Mouse (Mus musculus) embryo, embryonic 9.5 days (tissue): ENCODE measurements around the gene Samd4b.

ENCODE experiments used
- DNase-seq: peaks from one replicate; pipeline ENCODE4 v3.0.0-alpha.2; 2017; ENCODE audit errors: extremely low spot score

Samd4b gene

GRCm38 (mm10) chr7:28505585-28505984 lies 92.4 kb downstream of the Samd4b start:
- peak; percentile 19 for DNase-seq

DNA sequence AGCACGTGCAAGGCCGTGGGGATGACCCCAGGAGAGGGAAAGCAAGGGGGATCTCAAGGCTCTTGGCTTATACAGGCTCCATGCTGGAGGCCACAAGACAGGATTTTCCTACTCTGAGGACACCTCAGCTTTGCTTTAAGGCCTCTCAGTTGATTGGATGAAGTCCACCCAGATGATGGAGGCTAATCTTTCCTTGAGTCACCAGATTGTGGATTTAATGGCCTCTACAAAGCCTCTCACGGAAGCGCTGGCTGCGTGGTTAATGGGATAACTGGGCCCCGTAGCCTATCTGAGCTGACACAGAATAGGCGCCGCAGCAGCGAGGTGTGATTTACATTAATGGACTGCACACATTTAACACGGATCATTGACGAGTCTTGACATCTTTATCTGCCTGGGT lies 102.5 kb downstream of the Samd4b start:
- DNase-seq: no peak

GRCm38 (mm10) chr7:28492310-28492709 lies 105.6 kb downstream of the Samd4b start:
- DNase-seq: no peak

DNA sequence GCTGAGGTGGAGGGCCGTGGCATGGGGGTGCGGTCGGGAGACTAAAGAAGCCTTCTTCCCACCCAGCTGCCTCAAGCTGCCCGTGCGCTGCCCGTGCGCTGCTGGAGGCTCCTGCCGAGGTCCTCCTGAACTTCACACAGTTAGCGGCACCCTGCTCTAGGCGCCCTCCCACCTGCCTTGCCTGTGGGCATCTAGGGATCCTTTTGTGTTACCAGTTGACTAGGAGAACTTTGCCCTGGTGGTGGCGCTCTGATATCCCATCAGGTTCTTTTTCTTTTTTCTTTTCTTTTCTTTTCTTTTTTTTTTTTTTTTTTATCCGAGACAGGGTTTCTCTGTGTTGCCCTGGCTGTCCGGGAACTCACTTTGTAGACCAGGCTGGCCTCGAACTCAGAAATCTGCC lies 107.0 kb downstream of the Samd4b start:
- no peak for DNase-seq

- peak; percentile 70 for DNase-seq
These were observed 107.5 kb downstream of the Samd4b start for GRCm38 (mm10) chr7:28490410-28490809.

DNA sequence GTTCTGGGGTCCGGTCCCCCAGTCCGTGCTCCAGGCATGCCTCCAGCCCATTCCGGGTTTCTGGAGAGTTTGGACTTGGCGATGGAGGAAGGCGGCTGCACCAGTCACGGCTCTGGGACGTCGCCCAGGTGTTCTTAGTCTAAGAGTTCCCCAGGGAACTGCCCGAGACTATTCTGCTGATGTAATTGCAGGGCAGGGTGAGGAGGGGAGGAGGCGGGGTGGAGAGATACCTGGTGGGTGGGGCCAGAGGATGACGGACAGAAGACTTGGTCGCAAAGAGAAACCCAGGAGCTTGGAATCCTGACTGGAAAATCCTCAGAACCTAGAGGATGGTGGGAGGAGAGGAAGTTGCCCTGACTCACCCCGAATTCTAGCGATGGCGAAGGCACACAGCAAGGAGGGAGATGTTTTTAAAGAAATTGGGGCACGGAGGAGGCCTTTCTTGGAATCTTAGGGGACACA lies 109.9 kb downstream of the Samd4b start:
- no peak for DNase-seq

GRCm38 (mm10) chr7:28484192-28484591 lies 113.8 kb downstream of the Samd4b start:
- DNase-seq: no peak

DNA sequence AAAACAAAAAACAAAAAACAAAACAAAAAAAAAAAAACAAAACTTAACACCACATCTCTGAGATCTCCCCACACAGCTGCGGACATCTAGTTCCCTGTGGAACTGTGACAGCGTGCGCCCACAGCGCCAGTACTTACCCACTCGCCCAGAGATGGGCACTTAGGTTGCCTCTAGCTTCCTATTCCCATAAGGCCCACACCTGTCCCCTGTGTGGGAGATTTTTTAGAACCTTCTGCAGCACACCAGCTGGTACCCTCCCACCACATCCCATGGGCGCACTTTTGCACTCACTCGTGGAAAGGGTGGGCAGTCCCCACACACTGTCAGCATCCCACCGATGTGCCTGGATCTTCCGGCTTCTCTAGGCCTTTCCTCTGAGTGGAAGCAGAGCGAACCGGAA lies 115.1 kb downstream of the Samd4b start:
- DNase-seq: no peak

DNA sequence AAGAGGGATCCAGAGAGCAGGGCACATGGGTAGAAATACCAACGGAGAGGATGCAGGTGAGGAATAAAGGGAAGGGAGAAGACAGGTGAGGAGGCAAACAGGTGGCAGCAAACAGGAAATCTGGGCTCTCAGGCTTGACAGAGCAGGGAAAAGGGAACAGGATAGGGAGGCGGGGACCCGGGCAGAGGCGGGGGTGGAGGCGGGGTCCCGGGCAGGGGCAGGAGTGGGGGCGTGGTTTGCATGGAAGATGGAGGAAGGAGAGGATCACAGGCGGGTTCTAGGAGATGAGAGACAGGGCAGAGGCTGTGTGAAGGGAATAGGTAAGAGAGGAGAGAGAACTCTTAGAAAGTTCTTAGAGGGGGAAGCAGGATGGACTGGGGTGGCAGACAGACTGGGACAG lies 119.1 kb downstream of the Samd4b start:
- peak; percentile 36 for DNase-seq

- no peak for DNase-seq
These were observed 120.6 kb downstream of the Samd4b start for GRCm38 (mm10) chr7:28477363-28477762.

- DNase-seq: no peak
These were observed 121.8 kb downstream of the Samd4b start for GRCm38 (mm10) chr7:28476191-28476590.

- DNase-seq: peak; percentile 77
These were observed 130.7 kb downstream of the Samd4b start for GRCm38 (mm10) chr7:28467213-28467751.

- DNase-seq: peak; percentile 31
These were observed 131.2 kb downstream of the Samd4b start for GRCm38 (mm10) chr7:28466721-28467212.

DNA sequence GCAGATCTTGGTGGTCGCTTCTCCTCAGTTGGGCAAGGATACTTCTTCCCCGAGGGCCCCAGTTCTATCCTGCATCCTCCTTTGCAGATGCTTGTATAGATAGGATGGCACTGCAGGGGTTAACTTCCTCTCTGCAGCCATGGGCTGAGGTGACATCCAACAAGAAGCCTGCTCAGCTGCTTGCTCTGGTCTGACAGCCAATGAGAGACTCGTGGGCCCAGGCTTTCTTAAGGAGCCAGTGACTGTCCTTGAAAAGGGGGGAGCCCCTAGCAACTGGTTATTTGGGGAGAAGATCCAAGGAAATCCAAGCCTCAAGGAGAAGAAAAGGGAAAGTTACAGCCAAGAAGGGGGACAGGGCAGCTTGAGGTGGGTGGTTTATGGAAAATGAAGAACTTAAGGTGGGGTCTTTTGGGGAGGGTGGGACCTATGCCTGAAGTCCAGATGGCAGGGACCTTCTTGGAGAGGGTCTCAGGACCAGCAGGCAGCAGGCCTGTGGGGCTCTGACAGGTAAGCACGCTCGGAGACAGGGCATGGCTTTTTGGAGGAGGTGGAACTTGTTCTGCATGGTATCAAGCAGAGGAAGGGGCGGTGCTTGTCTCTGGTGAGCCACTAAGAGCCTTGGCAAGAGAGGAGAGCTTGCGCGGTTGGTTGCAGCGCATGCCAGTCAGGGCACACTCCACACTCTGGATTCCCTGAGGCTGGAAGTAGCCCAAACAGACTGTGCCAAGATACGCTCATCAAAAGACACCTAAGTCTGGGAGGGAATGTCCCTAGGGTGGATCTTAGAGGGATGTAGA lies 133.3 kb downstream of the Samd4b start:
- DNase-seq: no peak

DNA sequence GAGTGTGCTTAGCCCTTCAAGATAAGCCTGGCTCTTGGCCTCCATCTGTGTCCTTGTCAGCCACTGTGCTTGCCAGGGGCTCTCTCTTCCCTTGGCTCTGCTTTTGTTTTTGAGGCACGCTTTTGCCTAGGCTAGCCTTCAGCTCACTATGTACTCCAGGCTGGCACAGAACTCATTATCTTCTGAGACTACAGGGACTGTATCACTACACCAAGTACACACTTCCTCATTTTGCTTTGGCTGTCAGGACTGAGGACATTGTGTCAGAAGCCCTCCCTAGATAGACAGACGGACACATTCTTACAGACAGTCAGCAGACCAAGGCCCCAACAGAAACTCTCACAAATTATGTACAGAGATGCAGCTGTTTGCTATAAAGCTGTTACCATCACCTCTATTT lies 135.2 kb downstream of the Samd4b start:
- DNase-seq: no peak

DNA sequence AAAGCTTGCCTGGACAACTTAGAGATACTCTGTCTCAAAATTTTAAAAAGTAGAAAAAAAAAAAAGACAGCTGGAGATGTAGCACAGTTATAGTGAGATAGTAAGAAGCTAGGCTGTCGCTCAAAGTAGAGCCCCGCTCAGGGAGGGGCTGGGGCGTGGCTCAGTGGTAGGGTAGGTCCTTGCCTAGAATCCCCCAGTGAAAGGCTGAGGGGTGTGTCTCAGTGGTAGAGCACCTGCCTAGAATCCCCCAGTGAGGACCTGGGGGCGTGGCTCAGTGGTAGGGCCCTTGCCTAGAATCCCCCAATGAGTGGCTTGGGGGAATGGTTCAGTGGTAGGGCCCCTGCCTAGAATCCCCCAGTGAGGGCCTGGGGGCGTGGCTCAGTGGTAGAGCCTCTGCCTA lies 137.6 kb downstream of the Samd4b start:
- DNase-seq: no peak

GRCm38 (mm10) chr7:28452361-28453005 lies 145.5 kb downstream of the Samd4b start:
- DNase-seq: peak; percentile 33

DNA sequence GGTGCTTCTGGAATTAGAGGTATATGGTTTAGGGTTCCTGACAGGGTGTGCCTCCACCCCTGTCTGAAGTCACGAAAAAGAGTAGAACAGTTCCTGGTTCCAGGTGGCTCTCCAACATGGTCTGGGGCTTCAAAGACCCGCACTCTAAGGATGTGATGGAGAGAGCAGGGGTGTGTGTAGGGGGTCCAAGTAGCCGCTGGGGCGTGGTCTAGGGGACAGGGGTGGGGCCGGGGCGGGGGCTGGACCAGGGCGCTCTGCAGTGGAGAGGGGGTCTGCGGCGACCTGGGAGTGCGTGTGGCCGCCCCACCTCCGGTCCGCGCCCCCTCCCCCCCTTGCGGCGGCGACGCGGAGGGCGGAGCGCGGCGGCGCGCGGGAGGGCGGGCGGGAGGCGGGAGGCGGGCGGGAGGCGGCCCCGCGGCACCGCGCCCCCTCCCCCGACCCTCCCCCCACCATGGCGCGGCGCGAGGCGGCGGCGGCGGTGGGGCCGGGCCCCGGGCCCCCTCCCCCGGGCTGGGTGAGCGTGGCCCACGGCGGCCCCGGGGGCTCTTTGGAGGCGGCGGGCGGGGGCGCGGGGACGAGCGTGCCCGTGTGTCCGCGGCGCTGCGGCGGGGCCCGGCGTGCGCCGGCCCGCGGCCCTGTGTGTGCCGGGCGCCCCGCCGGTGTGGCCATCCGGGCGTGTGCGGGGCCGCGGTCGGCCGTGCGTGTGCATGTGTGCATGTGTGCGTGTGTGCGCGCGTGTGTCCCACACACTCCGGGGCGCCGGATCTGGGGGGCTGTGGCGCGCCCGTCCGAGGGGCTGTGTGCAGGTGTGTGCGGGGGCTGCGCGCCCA lies 146.2 kb downstream of the Samd4b start, which contains the start of gene Lrfn1:
TSS of gene Lrfn1 (plus strand) at position 450 of the 830 bp plus-strand sequence.
- peak; percentile 61 for DNase-seq

GRCm38 (mm10) chr7:28447865-28448820 lies 149.8 kb downstream of the Samd4b start:
- no peak for DNase-seq

- DNase-seq: peak; percentile 39
These were observed 150.7 kb downstream of the Samd4b start for GRCm38 (mm10) chr7:28447101-28447830.
